Mouse (Mus musculus) heart, postnatal 0 days (tissue): ENCODE measurements around the gene Kmt5b.

ENCODE experiments used
- CTCF ChIP-seq: IDR thresholded peaks from 2 replicates; pipeline ENCODE4 v1.5.1; 2016; ENCODE audit warnings: antibody characterized with exemption, control low read depth, low read depth
- EP300 ChIP-seq: IDR thresholded peaks from 2 replicates; pipeline ENCODE4 v1.6.1; 2016; ENCODE audit warnings: antibody characterized with exemption, low read depth

DNA sequence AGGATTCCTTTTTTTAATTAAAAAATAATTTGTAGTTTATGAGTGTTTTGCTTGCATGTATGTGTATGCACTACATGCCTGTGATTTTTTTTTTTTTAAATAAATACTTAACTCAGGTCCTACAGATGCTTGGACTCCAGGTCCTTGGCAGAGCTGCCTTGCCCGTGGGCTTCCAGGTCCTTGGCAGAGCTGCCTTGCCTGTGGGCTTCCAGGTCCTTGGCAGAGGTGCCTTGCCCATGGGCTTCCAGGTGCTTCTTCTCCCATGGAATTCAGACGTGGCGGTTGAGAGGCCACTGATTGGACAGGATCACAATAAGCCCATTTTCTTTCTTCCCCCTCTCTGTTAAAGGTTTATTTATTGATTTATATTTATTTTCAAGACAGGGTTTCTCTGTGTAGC lies 90.0 kb downstream of the Kmt5b start:
- TF ChIP-seq EP300 (no peak), CTCF (no peak)
